Mouse (Mus musculus): Measurements from ENCODE around the gene Bcl2l15. TPM values are rescaled to one million over a fixed set of nuclear protein-coding genes. Genes with fewer than 3 reads are reported as not detected.

Bcl2l15 gene
- polyA plus RNA-seq, 1 experiment from 2014 or later: 0.31 TPM

DNA sequence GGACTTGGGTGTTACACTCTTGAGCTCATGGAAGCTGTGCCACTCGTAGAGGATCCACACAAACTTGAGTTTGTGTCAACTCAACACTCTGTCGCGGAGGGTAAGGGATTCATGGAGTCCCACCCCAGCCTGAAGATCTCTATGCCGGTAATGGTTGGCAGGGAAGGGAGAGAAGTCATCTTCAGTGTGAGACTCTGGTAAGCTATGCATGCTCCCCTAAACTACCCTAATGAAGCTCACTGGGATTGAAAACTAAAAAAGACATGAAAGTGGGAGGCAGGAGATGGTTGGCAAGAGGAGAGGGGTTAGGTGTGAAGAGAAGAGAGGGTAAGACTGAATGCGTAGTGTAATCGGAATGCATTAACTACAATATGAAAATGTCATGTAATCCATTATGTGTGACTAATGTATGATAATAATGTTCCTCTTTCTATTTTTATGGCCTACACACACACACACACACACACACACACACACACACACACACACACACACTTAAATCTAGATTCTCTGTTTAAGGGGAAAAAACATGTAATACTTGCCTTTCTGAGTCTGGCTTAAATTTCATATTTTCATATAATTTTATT lies 25.7 kb downstream of the Bcl2l15 start:
- Histone ChIP-seq H3K9me3 (replicated peaks; ENCODE audit: control insufficient read depth, low read length, poor library complexity, severe bottlenecking) (no peaks in the 10 kb centered on the region), H3K27ac (ENCODE audit: low read length) (no peak overlapping the region), H3K27me3 (ENCODE audit: control insufficient read depth, insufficient read depth, low read depth, low read length) (no peaks in the 10 kb centered on the region), H3K36me3 (ENCODE audit: control insufficient read depth, insufficient read depth, low read length) (no peaks in the 10 kb centered on the region), H3K4me2 (ENCODE audit: low read length) (no peak overlapping the region), H3K4me3 (ENCODE audit: low read depth, low read length) (no peak overlapping the region), H3K4me1 (ENCODE audit: control insufficient read depth, insufficient read depth, low read length) (no peaks in the 10 kb centered on the region; the same call in 1 of the 2 replicates), H3K9ac (ENCODE audit: low read depth, low read length) (no peak overlapping the region)
- 83% methylated on average over 6 of the region's 6 CpGs for WGBS
- ATAC-seq: no peak

DNA sequence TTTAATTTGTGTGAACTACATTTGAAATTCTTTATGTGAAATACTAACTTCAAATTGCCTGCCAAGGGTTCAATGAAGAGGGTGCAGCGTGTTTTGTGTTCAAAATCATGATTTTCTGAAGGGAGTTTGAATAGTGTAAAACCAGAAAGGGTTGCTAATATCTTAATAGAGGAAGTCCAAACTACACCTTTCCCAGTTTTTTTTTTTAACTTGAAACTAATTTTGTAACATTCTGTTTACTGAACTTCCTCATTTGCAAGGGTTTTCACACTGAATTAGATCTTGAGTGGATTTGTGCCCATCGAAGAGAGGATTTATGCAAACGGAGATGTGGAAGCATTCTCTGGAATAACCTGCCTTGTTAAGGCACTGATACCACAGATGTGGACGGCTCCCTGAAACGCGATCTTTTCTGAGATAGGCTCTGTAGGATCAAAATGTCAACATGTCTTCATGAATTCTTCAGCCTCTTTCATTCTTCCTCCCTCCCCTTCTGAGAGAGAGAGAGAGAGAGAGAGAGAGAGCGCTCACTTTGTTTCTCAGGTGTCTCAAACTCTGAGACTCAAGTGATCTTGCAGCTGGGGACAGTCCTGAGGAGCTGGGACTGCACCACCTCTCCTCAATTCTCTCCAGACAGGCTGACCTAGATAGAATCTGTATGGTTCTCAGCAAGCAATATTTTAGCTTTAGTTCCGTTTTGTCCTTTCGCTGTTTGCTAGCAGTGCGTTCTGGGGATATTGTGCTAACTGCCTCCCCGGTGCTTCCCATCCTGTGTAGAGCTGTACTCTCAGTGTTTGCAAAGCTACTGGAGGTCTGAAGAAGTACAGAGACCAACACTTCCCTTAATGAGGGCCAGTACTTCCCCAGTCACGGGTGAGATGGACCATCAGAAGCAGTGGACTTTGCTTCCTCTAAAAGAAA lies 26.7 kb downstream of the Bcl2l15 start, which contains the start of gene Ptpn22:
Gene Ptpn22, plus strand, starts transcription at position 915 of the 921 bp plus-strand sequence.
- H3K4me3 ChIP-seq (ENCODE audit: low read depth, low read length): no peak within 1 kb of the TSS
- H3K9me3 ChIP-seq (replicated peaks; ENCODE audit: control insufficient read depth, low read length, poor library complexity, severe bottlenecking): no peaks in the 10 kb centered on the region
- no peaks in the 10 kb centered on the region for H3K36me3 ChIP-seq (ENCODE audit: control insufficient read depth, insufficient read depth, low read length)
- no peak for ATAC-seq
- no peak within 1 kb of the TSS for H3K27ac ChIP-seq (ENCODE audit: low read length)
- 79% methylated on average over 12 of the region's 12 CpGs for WGBS
- no peak within 1 kb of the TSS for H3K4me2 ChIP-seq (ENCODE audit: low read length)
- H3K9ac ChIP-seq (ENCODE audit: low read depth, low read length): no peak within 1 kb of the TSS
- no peaks in the 10 kb centered on the region; the same call in 1 of the 2 replicates for H3K4me1 ChIP-seq (ENCODE audit: control insufficient read depth, insufficient read depth, low read length)
- no peaks in the 10 kb centered on the region for H3K27me3 ChIP-seq (ENCODE audit: control insufficient read depth, insufficient read depth, low read depth, low read length)

DNA sequence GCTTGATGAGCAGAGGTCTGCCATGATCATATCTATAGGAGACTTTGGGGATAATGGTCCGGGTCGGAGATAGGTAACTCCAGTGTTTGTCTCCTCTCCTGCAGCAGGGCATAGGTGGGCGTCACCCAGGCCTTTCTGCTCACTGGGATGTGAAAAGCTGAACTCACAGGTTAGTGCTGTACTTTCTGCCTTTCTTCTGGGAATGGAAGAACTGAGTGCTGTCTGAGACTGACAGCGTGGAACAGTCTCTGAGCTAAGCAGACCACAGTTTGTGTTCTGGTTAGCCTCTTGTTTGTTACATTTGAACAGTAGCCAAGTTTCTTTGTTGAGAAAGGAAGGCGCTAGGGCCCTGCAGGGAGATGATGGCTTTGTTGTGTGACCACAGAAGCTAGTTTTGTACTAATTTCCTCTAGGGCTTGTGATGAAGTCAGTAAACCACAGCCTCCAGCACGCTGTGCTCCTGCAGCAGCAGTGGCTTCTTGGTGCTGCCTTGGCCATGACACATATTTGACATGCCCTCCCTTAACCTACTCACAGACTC lies 27.5 kb downstream of the Bcl2l15 start:
- no peak for ATAC-seq
- Histone ChIP-seq H3K4me2 (ENCODE audit: low read length) (no peak overlapping the region), H3K9me3 (replicated peaks; ENCODE audit: control insufficient read depth, low read length, poor library complexity, severe bottlenecking) (no peaks in the 10 kb centered on the region), H3K4me1 (ENCODE audit: control insufficient read depth, insufficient read depth, low read length) (no peaks in the 10 kb centered on the region; the same call in 1 of the 2 replicates), H3K27me3 (ENCODE audit: control insufficient read depth, insufficient read depth, low read depth, low read length) (no peaks in the 10 kb centered on the region), H3K27ac (ENCODE audit: low read length) (no peak overlapping the region), H3K4me3 (ENCODE audit: low read depth, low read length) (no peak overlapping the region), H3K36me3 (ENCODE audit: control insufficient read depth, insufficient read depth, low read length) (no peaks in the 10 kb centered on the region), H3K9ac (ENCODE audit: low read depth, low read length) (no peak overlapping the region)
- WGBS: 71% methylated on average over 6 of the region's 6 CpGs

DNA sequence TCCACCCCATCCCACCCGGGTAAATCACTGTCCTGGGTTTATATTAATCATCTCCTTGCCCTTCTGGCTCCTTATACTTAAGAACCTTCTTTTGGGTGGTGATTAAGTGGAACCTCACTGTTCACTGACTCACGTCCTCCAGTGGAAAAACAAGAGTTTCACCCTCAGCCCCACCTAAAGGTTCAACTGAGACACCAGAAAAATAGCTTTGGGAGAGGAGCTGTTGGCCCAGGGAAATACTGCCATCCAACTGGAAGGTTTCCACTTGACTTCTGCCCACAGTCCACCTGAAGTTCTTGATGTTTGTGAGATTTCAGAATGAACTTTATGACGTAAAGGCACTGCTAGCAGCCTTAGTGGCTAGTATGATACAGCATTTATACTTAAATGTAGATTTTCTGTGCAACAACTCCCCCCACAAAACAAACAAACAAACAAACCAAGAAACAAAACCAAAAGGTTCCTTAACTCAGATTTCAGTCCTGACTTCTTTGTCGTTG lies 30.4 kb downstream of the Bcl2l15 start:
- ATAC-seq: no peak
- no peaks in the 10 kb centered on the region for H3K27me3 ChIP-seq (ENCODE audit: control insufficient read depth, insufficient read depth, low read depth, low read length)
- no peak overlapping the region for H3K27ac ChIP-seq (ENCODE audit: low read length)
- no peak overlapping the region for H3K4me3 ChIP-seq (ENCODE audit: low read depth, low read length)
- no peaks in the 10 kb centered on the region for H3K9me3 ChIP-seq (replicated peaks; ENCODE audit: control insufficient read depth, low read length, poor library complexity, severe bottlenecking)
- no peak overlapping the region for H3K4me2 ChIP-seq (ENCODE audit: low read length)
- H3K36me3 ChIP-seq (ENCODE audit: control insufficient read depth, insufficient read depth, low read length): no peaks in the 10 kb centered on the region
- 80% methylated on average over 4 of the region's 4 CpGs for WGBS
- no peak overlapping the region for H3K9ac ChIP-seq (ENCODE audit: low read depth, low read length)
- H3K4me1 ChIP-seq (ENCODE audit: control insufficient read depth, insufficient read depth, low read length): no peaks in the 10 kb centered on the region; the same call in 1 of the 2 replicates

DNA sequence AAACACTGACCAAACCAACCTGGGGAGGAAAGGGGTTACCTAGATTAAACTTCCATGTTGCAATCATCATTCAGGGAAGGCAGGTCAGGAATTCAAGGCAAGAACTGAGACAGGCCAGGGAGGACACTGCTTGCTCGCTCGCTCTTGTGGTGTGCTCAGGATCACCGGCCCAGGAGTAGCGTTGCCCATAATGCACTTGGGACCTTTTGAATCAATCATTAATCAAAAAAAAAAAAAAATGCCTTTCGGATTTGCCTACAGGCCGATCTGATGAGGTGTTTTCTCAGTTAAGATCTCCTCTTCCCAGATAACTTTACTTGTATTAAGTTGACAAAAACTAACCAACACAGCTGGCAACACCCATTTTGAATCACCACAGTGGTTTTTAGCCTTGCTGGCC lies 31.8 kb downstream of the Bcl2l15 start:
- 94% methylated on average over 6 of the region's 6 CpGs for WGBS
- no peaks in the 10 kb centered on the region for H3K27me3 ChIP-seq (ENCODE audit: control insufficient read depth, insufficient read depth, low read depth, low read length)
- H3K4me1 ChIP-seq (ENCODE audit: control insufficient read depth, insufficient read depth, low read length): no peaks in the 10 kb centered on the region; the same call in 1 of the 2 replicates
- H3K4me2 ChIP-seq (ENCODE audit: low read length): no peak overlapping the region
- no peaks in the 10 kb centered on the region for H3K36me3 ChIP-seq (ENCODE audit: control insufficient read depth, insufficient read depth, low read length)
- no peak overlapping the region for H3K4me3 ChIP-seq (ENCODE audit: low read depth, low read length)
- H3K9ac ChIP-seq (ENCODE audit: low read depth, low read length): no peak overlapping the region
- no peaks in the 10 kb centered on the region for H3K9me3 ChIP-seq (replicated peaks; ENCODE audit: control insufficient read depth, low read length, poor library complexity, severe bottlenecking)
- ATAC-seq: no peak
- H3K27ac ChIP-seq (ENCODE audit: low read length): no peak overlapping the region

DNA sequence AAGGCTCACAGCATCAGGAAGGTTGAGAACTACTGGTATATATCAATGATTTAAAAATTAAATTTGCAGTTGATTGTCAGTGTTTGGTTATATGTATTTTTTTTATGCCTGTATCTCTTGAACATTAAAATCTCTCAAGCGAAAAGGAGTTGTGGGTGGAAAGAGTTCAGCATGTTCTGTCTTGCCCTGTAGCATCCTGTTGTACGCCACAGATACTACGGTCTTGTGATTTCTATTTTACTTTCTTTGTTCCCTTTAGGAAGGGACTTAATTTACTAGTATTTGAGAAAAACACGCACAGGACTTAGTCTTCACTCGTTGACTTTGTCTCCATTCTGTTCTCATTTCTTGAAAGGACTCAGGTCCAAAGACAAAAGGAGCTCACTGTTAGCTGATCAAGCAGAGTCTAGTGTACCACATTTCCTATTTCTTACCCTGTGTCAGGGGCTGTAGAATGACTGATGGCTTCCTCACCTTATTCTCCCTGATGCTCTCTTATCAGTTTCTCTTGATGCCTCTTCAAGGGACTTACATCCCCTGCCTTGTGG lies 35.1 kb downstream of the Bcl2l15 start:
- Histone ChIP-seq H3K4me2 (ENCODE audit: low read length) (no peak overlapping the region), H3K4me1 (ENCODE audit: control insufficient read depth, insufficient read depth, low read length) (no peaks in the 10 kb centered on the region), H3K27ac (ENCODE audit: low read length) (no peak overlapping the region), H3K27me3 (ENCODE audit: control insufficient read depth, insufficient read depth, low read depth, low read length) (no peaks in the 10 kb centered on the region), H3K4me3 (ENCODE audit: low read depth, low read length) (no peak overlapping the region), H3K36me3 (ENCODE audit: control insufficient read depth, insufficient read depth, low read length) (no peaks in the 10 kb centered on the region), H3K9me3 (replicated peaks; ENCODE audit: control insufficient read depth, low read length, poor library complexity, severe bottlenecking) (no peaks in the 10 kb centered on the region), H3K9ac (ENCODE audit: low read depth, low read length) (no peak overlapping the region)
- ATAC-seq: no peak
- WGBS: 86% methylated on average over 5 of the region's 5 CpGs

DNA sequence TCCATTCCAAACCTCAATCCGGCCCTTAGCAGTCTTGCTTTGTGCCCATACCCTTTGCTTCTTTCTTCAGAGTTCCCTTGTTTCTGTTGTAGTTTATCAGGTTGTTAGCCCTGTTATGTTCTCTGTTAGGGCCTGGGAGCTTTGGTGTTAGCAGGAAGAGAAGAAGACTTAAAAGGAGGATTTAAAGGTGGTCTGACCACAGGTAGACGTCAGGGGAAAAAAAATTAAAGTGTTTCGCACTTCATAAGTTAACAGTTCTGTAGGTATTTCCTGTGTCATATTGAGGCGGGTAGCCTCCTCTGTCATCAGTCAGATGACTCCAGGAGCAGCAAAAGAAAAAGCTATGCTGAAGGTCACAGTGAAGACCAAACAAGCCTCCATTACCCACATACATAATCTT lies 35.6 kb downstream of the Bcl2l15 start:
- Histone ChIP-seq H3K27me3 (ENCODE audit: control insufficient read depth, insufficient read depth, low read depth, low read length) (no peaks in the 10 kb centered on the region), H3K4me3 (ENCODE audit: low read depth, low read length) (no peak overlapping the region), H3K4me2 (ENCODE audit: low read length) (no peak overlapping the region), H3K36me3 (ENCODE audit: control insufficient read depth, insufficient read depth, low read length) (no peaks in the 10 kb centered on the region), H3K9ac (ENCODE audit: low read depth, low read length) (no peak overlapping the region), H3K27ac (ENCODE audit: low read length) (no peak overlapping the region), H3K4me1 (ENCODE audit: control insufficient read depth, insufficient read depth, low read length) (no peaks in the 10 kb centered on the region), H3K9me3 (replicated peaks; ENCODE audit: control insufficient read depth, low read length, poor library complexity, severe bottlenecking) (no peaks in the 10 kb centered on the region)
- ATAC-seq: no peak
- WGBS: 86% methylated on average over 4 of the region's 4 CpGs

DNA sequence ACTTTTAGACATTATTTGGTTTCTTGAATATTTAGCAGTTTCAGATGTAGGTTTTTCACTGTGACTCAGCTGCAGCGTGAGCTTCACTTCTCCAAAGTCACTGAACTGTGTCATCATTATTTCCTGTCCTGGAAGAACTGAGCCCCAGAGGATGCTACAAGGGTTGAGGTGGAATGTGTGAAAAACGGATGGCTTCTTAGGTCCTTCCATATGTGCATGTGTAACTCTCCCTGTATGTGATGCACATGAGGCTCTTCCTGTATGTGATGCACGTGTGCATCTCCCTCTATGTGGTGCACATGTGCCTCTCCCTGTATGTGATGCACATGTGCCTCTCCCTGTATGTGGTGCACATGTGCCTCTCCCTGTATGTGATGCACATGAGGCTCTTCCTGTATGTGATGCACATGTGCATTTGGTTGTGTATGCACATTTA lies 40.3 kb downstream of the Bcl2l15 start:
- no peaks in the 10 kb centered on the region for H3K4me1 ChIP-seq (ENCODE audit: control insufficient read depth, insufficient read depth, low read length)
- ATAC-seq: no peak
- H3K4me2 ChIP-seq (ENCODE audit: low read length): no peak overlapping the region
- no peak overlapping the region for H3K9ac ChIP-seq (ENCODE audit: low read depth, low read length)
- H3K36me3 ChIP-seq (ENCODE audit: control insufficient read depth, insufficient read depth, low read length): no peaks in the 10 kb centered on the region
- no peaks in the 10 kb centered on the region for H3K27me3 ChIP-seq (ENCODE audit: control insufficient read depth, insufficient read depth, low read depth, low read length)
- no peak overlapping the region for H3K27ac ChIP-seq (ENCODE audit: low read length)
- no peaks in the 10 kb centered on the region for H3K9me3 ChIP-seq (replicated peaks; ENCODE audit: control insufficient read depth, low read length, poor library complexity, severe bottlenecking)
- WGBS: 68% methylated on average over 3 of the region's 3 CpGs
- H3K4me3 ChIP-seq (ENCODE audit: low read depth, low read length): no peak overlapping the region

Data from midbrain, embryonic 16.5 days (tissue).